Mouse (Mus musculus): Measurements from ENCODE around the gene Prlh. TPM values are rescaled to one million over a fixed set of nuclear protein-coding genes. Genes with fewer than 3 reads are reported as not detected.

Gene Prlh
- polyA plus RNA-seq, 2 experiments = not detected

DNA sequence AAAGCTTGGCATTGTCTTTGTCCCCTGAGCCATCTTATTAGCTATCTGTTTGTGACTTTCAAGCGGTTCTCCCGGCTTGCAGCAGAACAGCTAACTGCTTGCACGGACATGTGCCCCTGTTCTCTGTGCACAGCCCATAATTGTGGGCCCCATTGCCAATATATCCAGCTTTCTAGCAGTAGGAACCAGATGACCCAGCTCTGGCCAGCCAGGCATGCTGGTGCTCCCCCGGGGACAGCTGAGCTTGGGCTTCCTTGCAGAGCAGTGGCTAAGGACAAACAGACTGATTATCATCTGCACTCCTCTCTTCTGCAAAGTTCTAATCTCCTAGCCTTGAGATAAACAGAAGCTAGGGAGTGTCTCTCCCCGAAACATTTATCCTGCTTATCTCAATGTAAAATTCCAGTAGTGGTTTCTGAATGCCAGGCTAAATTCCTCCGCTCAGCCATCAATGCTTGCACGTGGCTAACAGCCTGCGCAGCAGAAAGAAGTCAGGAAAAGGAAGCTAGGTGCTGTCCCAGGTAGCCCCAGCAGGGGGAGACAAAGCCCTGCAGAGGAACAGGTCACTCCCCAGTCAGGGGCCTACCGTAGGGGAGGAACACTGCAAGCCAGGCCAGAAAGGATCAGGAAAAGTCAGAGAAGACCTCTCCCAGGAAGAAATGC lies 20.1 kb downstream of the Prlh start:
- DNase-seq (ENCODE audit: low read depth in 3 of 3, low spot score in 3 of 3) = peak; percentile 26 to 44 (median 38)
- no peak overlapping the region for H3K4me2 ChIP-seq (ENCODE audit: low read depth)
- no peaks in the 10 kb centered on the region for H3K27me3 ChIP-seq (ENCODE audit: control insufficient read depth, insufficient read depth, low read length)
- 16% methylated on average over 9 of the region's 9 CpGs for WGBS (ENCODE audit: insufficient replicate concordance)
- no peaks in the 10 kb centered on the region for H3K9me3 ChIP-seq (ENCODE audit: control insufficient read depth, low read length)
- no peak overlapping the region for H3K4me3 ChIP-seq (ENCODE audit: insufficient read depth in 1 of 2, low read depth in 2 of 2, low read length in 2 of 2)
- TF ChIP-seq EP300 (IDR thresholded peaks at IDR 0.05; ENCODE audit: low read depth) = no peak
- TF ChIP-seq CTCF (IDR thresholded peaks at IDR 0.05; ENCODE audit: low read depth) = peak; percentile 94
- peaks cover 0 to 2% of the 10 kb centered on the region in 2 experiments; a peak in 1 of 4 replicates for H3K4me1 ChIP-seq (replicated peaks; ENCODE audit: control insufficient read depth in 2 of 2, insufficient read depth in 2 of 2, low read length in 1 of 2)
- H3K36me3 ChIP-seq (replicated peaks; ENCODE audit: control insufficient read depth, insufficient read depth, low read depth) = no peaks in the 10 kb centered on the region
- H3K9ac ChIP-seq (replicated peaks) = no peak overlapping the region
- no peak for ATAC-seq (ENCODE audit: insufficient read depth)
- no peak overlapping the region for H3K27ac ChIP-seq

- no peak for ATAC-seq (ENCODE audit: insufficient read depth)
- 55% methylated on average over 2 of the region's 2 CpGs for WGBS (ENCODE audit: insufficient replicate concordance)
- no peak for DNase-seq (ENCODE audit: low read depth in 3 of 3, low spot score in 3 of 3)
Measured at GRCm38 (mm10) chr1:90973574-90973911, 20.6 kb downstream of the Prlh start.

GRCm38 (mm10) chr1:90974906-90975649 lies 22.2 kb downstream of the Prlh start:
- no peak overlapping the region for H3K27ac ChIP-seq
- WGBS (ENCODE audit: insufficient replicate concordance) = 15% methylated on average over 12 of the region's 12 CpGs
- no peak overlapping the region for H3K9ac ChIP-seq (replicated peaks)
- no peak overlapping the region for H3K4me2 ChIP-seq (ENCODE audit: low read depth)
- ATAC-seq (ENCODE audit: insufficient read depth) (peak; percentile 39; the same call in 1 of the 2 replicates), DNase-seq (ENCODE audit: low read depth in 3 of 3, low spot score in 3 of 3) (peak in 1 of 3 experiments; percentile 20)
- H3K4me3 ChIP-seq (ENCODE audit: insufficient read depth in 1 of 2, low read depth in 2 of 2, low read length in 2 of 2) = no peak overlapping the region
- TF ChIP-seq CTCF (IDR thresholded peaks at IDR 0.05; ENCODE audit: low read depth) (no peak), EP300 (IDR thresholded peaks at IDR 0.05; ENCODE audit: low read depth) (no peak)
- no peaks in the 10 kb centered on the region for H3K27me3 ChIP-seq (ENCODE audit: control insufficient read depth, insufficient read depth, low read length)
- no peaks in the 10 kb centered on the region for H3K36me3 ChIP-seq (replicated peaks; ENCODE audit: control insufficient read depth, insufficient read depth, low read depth)
- peaks cover 0 to 2% of the 10 kb centered on the region in 2 experiments; a peak in 1 of 4 replicates for H3K4me1 ChIP-seq (replicated peaks; ENCODE audit: control insufficient read depth in 2 of 2, insufficient read depth in 2 of 2, low read length in 1 of 2)
- no peaks in the 10 kb centered on the region for H3K9me3 ChIP-seq (ENCODE audit: control insufficient read depth, low read length)

More at GRCm38 (mm10) chr1:90973574-90973911, 20.6 kb downstream of the Prlh start:
- Histone ChIP-seq H3K9me3 (ENCODE audit: control insufficient read depth, low read length) (no peaks in the 10 kb centered on the region), H3K36me3 (replicated peaks; ENCODE audit: control insufficient read depth, insufficient read depth, low read depth) (no peaks in the 10 kb centered on the region), H3K4me1 (replicated peaks; ENCODE audit: control insufficient read depth in 2 of 2, insufficient read depth in 2 of 2, low read length in 1 of 2) (peaks cover 0 to 2% of the 10 kb centered on the region in 2 experiments; a peak in 1 of 4 replicates), H3K9ac (replicated peaks) (no peak overlapping the region), H3K27ac (no peak overlapping the region), H3K4me3 (ENCODE audit: insufficient read depth in 1 of 2, low read depth in 2 of 2, low read length in 2 of 2) (no peak overlapping the region), H3K4me2 (ENCODE audit: low read depth) (no peak overlapping the region), H3K27me3 (ENCODE audit: control insufficient read depth, insufficient read depth, low read length) (no peaks in the 10 kb centered on the region)
- TF ChIP-seq CTCF (IDR thresholded peaks at IDR 0.05; ENCODE audit: low read depth) (no peak), EP300 (IDR thresholded peaks at IDR 0.05; ENCODE audit: low read depth) (no peak)

- DNase-seq (ENCODE audit: low read depth in 3 of 3, low spot score in 3 of 3) = no peak
- no peaks in the 10 kb centered on the region for H3K36me3 ChIP-seq (replicated peaks; ENCODE audit: control insufficient read depth, insufficient read depth, low read depth)
- 69% methylated on average over 4 of the region's 4 CpGs for WGBS (ENCODE audit: insufficient replicate concordance)
Measured at GRCm38 (mm10) chr1:90975960-90976359, 23.1 kb downstream of the Prlh start.

DNA sequence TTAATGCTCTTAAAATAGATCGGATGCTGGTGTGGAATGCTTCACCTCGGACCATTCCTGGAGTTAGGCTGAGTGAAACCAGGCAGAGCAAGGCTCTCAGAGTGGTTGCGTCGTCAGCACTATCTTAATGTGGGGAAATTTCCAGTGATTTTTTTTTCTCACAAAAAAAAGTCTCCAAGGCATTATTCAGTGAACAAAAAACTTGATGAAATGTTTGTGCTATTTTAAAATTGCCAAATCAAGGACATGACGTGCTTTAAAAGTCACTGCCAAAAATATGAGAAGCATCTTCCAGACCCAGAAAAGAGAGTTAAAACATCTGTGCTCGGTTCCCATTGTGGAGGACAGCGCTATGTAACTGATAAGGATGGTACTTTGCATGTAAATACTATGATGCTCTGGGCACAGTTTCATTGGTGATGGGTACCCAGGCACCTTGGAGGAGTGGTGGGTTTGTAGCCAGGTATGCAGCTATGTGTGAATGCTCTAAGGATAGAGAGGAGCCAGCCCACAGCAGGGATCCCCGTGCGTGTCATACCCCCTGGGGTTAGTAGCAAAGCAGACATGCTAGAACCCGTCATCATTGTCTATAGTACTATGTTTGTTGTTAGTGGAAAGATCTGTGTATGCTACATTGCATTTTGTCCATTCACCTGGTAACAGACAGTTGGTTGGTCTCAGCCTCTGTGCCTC lies 27.9 kb downstream of the Prlh start:
- H3K4me2 ChIP-seq (ENCODE audit: low read depth) = no peak overlapping the region
- no peak for TF ChIP-seq EP300 (IDR thresholded peaks at IDR 0.05; ENCODE audit: low read depth)
- TF ChIP-seq CTCF (IDR thresholded peaks at IDR 0.05; ENCODE audit: low read depth) = no peak
- no peak for DNase-seq (ENCODE audit: low read depth in 3 of 3, low spot score in 3 of 3)
- no peaks in the 10 kb centered on the region for H3K4me1 ChIP-seq (replicated peaks; ENCODE audit: control insufficient read depth in 2 of 2, insufficient read depth in 2 of 2, low read length in 1 of 2)
- no peak for ATAC-seq (ENCODE audit: insufficient read depth)
- H3K36me3 ChIP-seq (replicated peaks; ENCODE audit: control insufficient read depth, insufficient read depth, low read depth) = no peaks in the 10 kb centered on the region
- no peaks in the 10 kb centered on the region for H3K27me3 ChIP-seq (ENCODE audit: control insufficient read depth, insufficient read depth, low read length)
- 62% methylated on average over 10 of the region's 10 CpGs for WGBS (ENCODE audit: insufficient replicate concordance)
- no peak overlapping the region for H3K9ac ChIP-seq (replicated peaks)
- H3K9me3 ChIP-seq (ENCODE audit: control insufficient read depth, low read length) = no peaks in the 10 kb centered on the region
- H3K27ac ChIP-seq = no peak overlapping the region
- no peak overlapping the region for H3K4me3 ChIP-seq (ENCODE audit: insufficient read depth in 1 of 2, low read depth in 2 of 2, low read length in 2 of 2)

More at GRCm38 (mm10) chr1:90975960-90976359, 23.1 kb downstream of the Prlh start:
- ATAC-seq (ENCODE audit: insufficient read depth) = no peak
- H3K27me3 ChIP-seq (ENCODE audit: control insufficient read depth, insufficient read depth, low read length) = no peaks in the 10 kb centered on the region
- H3K4me3 ChIP-seq (ENCODE audit: insufficient read depth in 1 of 2, low read depth in 2 of 2, low read length in 2 of 2) = no peak overlapping the region
- TF ChIP-seq EP300 (IDR thresholded peaks at IDR 0.05; ENCODE audit: low read depth) (no peak), CTCF (IDR thresholded peaks at IDR 0.05; ENCODE audit: low read depth) (no peak)
- H3K27ac ChIP-seq = no peak overlapping the region
- H3K4me2 ChIP-seq (ENCODE audit: low read depth) = no peak overlapping the region
- H3K9ac ChIP-seq (replicated peaks) = no peak overlapping the region
- H3K4me1 ChIP-seq (replicated peaks; ENCODE audit: control insufficient read depth in 2 of 2, insufficient read depth in 2 of 2, low read length in 1 of 2) = no peaks in the 10 kb centered on the region; a peak in 1 of 4 replicates
- H3K9me3 ChIP-seq (ENCODE audit: control insufficient read depth, low read length) = no peaks in the 10 kb centered on the region
